ENCODE assay signal across 8 mouse cellular contexts in genomic region chr16:92697227-92697736, GRCm38 (mm10).
DNase-seq lines count a peak whose midpoint lies in the region; ATAC-seq and TF ChIP-seq lines count a peak whose summit lies in the region.

No protein-coding gene starts in this region.

- H3K27me3 ChIP-seq in forebrain, embryonic 10.5 days (ENCODE audit: poor library complexity, severe bottlenecking), result peaks cover 100% of the 10 kb centered on the region

- ATAC-seq in megakaryocyte progenitor cell, adult 5-6 weeks (replicated peaks; ENCODE audit: poor library complexity), result peak; percentile 64

- H3K4me3 ChIP-seq in ES-E14 (ENCODE audit: insufficient read depth in 1 of 2, low read depth in 1 of 2, low read length in 2 of 2, poor library complexity in 1 of 2, severe bottlenecking in 1 of 2), result peak overlapping the region; percentile 81 to 82
- peak overlapping the region; percentile 70 for H3K4me3 ChIP-seq in forebrain, embryonic 10.5 days

- under 1% methylated on average over 53 of the region's 53 CpGs for WGBS in forebrain, embryonic 10.5 days

- peak overlapping the region; percentile 73 for H3K9ac ChIP-seq in ES-E14 (ENCODE audit: insufficient read depth, low read depth, low read length, poor library complexity, severe bottlenecking)

- H3K27ac ChIP-seq in ES-E14 (ENCODE audit: insufficient read depth, low read depth, low read length, poor library complexity, severe bottlenecking), result no peak overlapping the region
- H3K27ac ChIP-seq in forebrain, embryonic 10.5 days, result peak overlapping the region; percentile 84

- peaks cover 0 to 4% of the 10 kb centered on the region in 2 experiments; a peak in 1 of 4 replicates for H3K4me1 ChIP-seq in ES-E14 (ENCODE audit: control insufficient read depth in 2 of 2, insufficient read depth in 2 of 2, low read length in 2 of 2, poor library complexity in 1 of 2)
- peaks cover 59% of the 10 kb centered on the region for H3K4me1 ChIP-seq in forebrain, embryonic 10.5 days

- H3K9me3 ChIP-seq in ES-E14 (ENCODE audit: control insufficient read depth, insufficient read depth, low read depth, low read length), result no peaks in the 10 kb centered on the region
- H3K9me3 ChIP-seq in forebrain, embryonic 10.5 days, result no peaks in the 10 kb centered on the region

- peak; percentile 70 for DNase-seq in ES-E14 (ENCODE audit: low read depth, low spot score)
- peak; percentile 91 to 92 for DNase-seq in adrenal gland, postnatal 36 days
- DNase-seq in forebrain, embryonic 10.5 days (ENCODE audit: extremely low spot score, low spot score), result no peak
- DNase-seq in heart, postnatal 10 days, result peak; percentile 86 to 89
- peak; percentile 84 to 86 for DNase-seq in kidney, postnatal 36 days
- peak; percentile 88 for DNase-seq in skeletal muscle tissue, adult 2 months (ENCODE audit: low read depth, low spot score)
- peak; percentile 80 for DNase-seq in yolk sac, embryonic 10.5 days (ENCODE audit: low spot score)

- in situ Hi-C loops in ES-E14 (cut with MboI; ENCODE audit: low sequenced_read_pairs in 2 of 2, unreplicated experiment in 2 of 2), result loop anchor here in 1 of 2 experiments (10.0 kb wide), 1 partner anchor 1388 kb away; the partner anchor contains the start of gene Sim2

- no peaks in the 10 kb centered on the region for H3K36me3 ChIP-seq in ES-E14 (ENCODE audit: control insufficient read depth, insufficient read depth, low read length, poor library complexity, severe bottlenecking)
- no peaks in the 10 kb centered on the region for H3K36me3 ChIP-seq in forebrain, embryonic 10.5 days (replicated peaks)

- intact Hi-C loops in heart, postnatal 10 days (cut with DNase I), result no loop called here

TF ChIP-seq in ES-E14, 5 proteins besides CTCF, POLR2A, EP300 and RAD21:
- TF ChIP-seq ZNF384 (IDR thresholded peaks at IDR 0.05; ENCODE audit: low read depth, low read length), result no peak
- TF ChIP-seq CHD2 (IDR thresholded peaks at IDR 0.05; ENCODE audit: low read depth, low read length), result no peak
- no peak for TF ChIP-seq HCFC1 (IDR thresholded peaks at IDR 0.05; ENCODE audit: borderline replicate concordance, insufficient read depth, low read length)
- no peak for TF ChIP-seq ZC3H11A (IDR thresholded peaks at IDR 0.05; ENCODE audit: borderline replicate concordance, low read depth, low read length)
- TF ChIP-seq MAFK (IDR thresholded peaks at IDR 0.05; ENCODE audit: insufficient read depth, low read depth, low read length), result no peak
TF ChIP-seq in ES-E14: peak in this region for 0.
